Mouse (Mus musculus) cortical plate, adult 2 months (tissue): ENCODE data around the gene Fgf8.

ENCODE experiments used
- CTCF ChIP-seq: fragments of 200-500 bp; IDR thresholded peaks from 2 replicates; pipeline ENCODE4 v1.5.1; 2011; ENCODE audit warnings: mild to moderate bottlenecking, control low read depth, low read length; ENCODE audit not compliant: insufficient read depth; ENCODE audit errors: extremely low read depth
- POLR2A ChIP-seq: fragments of 200-500 bp; IDR thresholded peaks from 2 replicates; pipeline ENCODE4 v1.6.1; 2011; ENCODE audit warnings: mild to moderate bottlenecking, low read length, control low read depth; ENCODE audit not compliant: insufficient read depth; ENCODE audit errors: extremely low read depth

DNA sequence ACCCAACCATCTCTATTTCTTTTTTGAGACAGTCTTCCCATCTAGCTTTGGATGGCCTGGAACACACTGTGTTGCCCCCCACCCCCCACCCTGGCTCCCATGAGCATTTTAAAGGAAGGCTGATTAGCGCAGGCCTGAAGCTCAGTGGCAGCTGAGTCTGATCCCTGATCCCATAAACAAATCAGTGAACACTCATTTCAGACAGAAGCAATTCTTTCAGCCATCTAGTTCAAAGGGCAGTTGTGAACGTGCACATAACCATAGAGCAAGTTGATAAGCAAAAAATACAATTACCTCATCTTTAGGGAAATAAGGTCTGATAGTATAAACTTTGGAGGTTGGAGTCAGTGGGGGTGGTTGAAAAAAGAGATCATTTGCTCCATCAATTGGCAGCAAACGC, 18.1 kb upstream of the Fgf8 start:
- TF ChIP-seq CTCF (no peak), POLR2A (no peak)
